Mouse (Mus musculus) midbrain, embryonic 11.5 days (tissue): ENCODE results near the gene Fastkd1. TPM values are rescaled to one million over a fixed set of nuclear protein-coding genes. Genes with fewer than 3 reads are reported as not detected.
A peak's percentile ranks its signal among the peaks of the same experiment; 100 is the strongest.

Experiments
- ATAC-seq: fragments of 200-750 bp; cut with Nextera tagmentation; 2 replicates; pipeline ENCODE4 v1.8.0; 2017; ENCODE audit warnings: moderate TSS enrichment, moderate library complexity; ENCODE audit not compliant: low FRiP score
- DNase-seq: peaks from one replicate; pipeline ENCODE4 v3.0.0; 2015; ENCODE audit warnings: low spot score; ENCODE audit errors: missing footprints
- H3K27ac ChIP-seq: fragments of 300-500 bp; sonication (generic); 2 replicates; pipeline ENCODE4 v1.5.1; 2014; ENCODE audit warnings: low read depth, low read length
- H3K27me3 ChIP-seq: fragments of 300-500 bp; sonication (generic); 2 replicates; pipeline ENCODE4 v1.6.1; 2014; ENCODE audit warnings: mild to moderate bottlenecking, low read length, moderate library complexity, mixed read lengths; ENCODE audit not compliant: control insufficient read depth, insufficient read depth
- H3K36me3 ChIP-seq: fragments of 300-500 bp; sonication (generic); 2 replicates; pipeline ENCODE4 v1.6.1; 2014; ENCODE audit warnings: mild to moderate bottlenecking, low read length, moderate library complexity, mixed read lengths; ENCODE audit not compliant: control insufficient read depth, insufficient read depth
- H3K4me1 ChIP-seq: fragments of 300-500 bp; sonication (generic); 2 replicates; pipeline ENCODE4 v1.6.1; 2014; ENCODE audit warnings: low read length; ENCODE audit not compliant: control insufficient read depth, insufficient read depth
- H3K4me2 ChIP-seq: fragments of 300-500 bp; sonication (generic); 2 replicates; pipeline ENCODE4 v1.6.1; 2014; ENCODE audit warnings: mild to moderate bottlenecking, moderate library complexity
- H3K4me3 ChIP-seq: fragments of 300-500 bp; sonication (generic); 2 replicates; pipeline ENCODE4 v1.5.1; 2014; ENCODE audit warnings: low read depth, low read length
- H3K9ac ChIP-seq: fragments of 300-500 bp; sonication (generic); 2 replicates; pipeline ENCODE4 v1.6.1; 2014; ENCODE audit warnings: low read length
- H3K9me3 ChIP-seq: fragments of 300-500 bp; sonication (generic); 2 replicates; pipeline ENCODE4 v1.6.1; 2016; ENCODE audit warnings: low read length; ENCODE audit not compliant: control insufficient read depth
- WGBS: fragments of 180-500 bp; shearing (Covaris S2); extraction: QIAGEN DNeasy Blood & Tissue Kit; methylation state at CpG from one replicate; pipeline ENCODE4 v1.1.7; 2014; 5-methylcytosine and 5-hydroxymethylcytosine counted together
- polyA plus RNA-seq: library from polyadenylated mRNA; unstranded; fragments of >200 nt; fragmentation: Nextera tagmentation; extraction: Ambion mirVana; gene quantifications from 2 replicates; pipeline ENCODE4 v1.2.1, GENCODE M21; 2014

The Fastkd1 gene
- polyA plus RNA-seq, 1 experiment from 2014 or later: 21.0 TPM

GRCm38 (mm10) chr2:69713626-69714014 lies 304 bp upstream of the Fastkd1 start:
- Histone ChIP-seq H3K4me1 (0 out of 2 replicates have a peak, but pooled peaks cover 4% of the 10 kb centered on the region), H3K4me2 (peak overlapping the region; percentile 74; the same call in 1 of the 2 replicates), H3K36me3 (0 out of 2 replicates have a peak, but pooled peaks cover 2% of the 10 kb centered on the region), H3K27me3 (no peaks in the 10 kb centered on the region), H3K4me3 (peak overlapping the region; percentile 59), H3K9ac (no peak overlapping the region), H3K9me3 (no peaks in the 10 kb centered on the region), H3K27ac (no peak overlapping the region)
- ATAC-seq (no peak), DNase-seq (peak; percentile 84)
- 38% methylated on average over 4 of the region's 4 CpGs for WGBS

- Histone ChIP-seq H3K27me3 (no peaks in the 10 kb centered on the region), H3K4me1 (0 out of 2 replicates have a peak, but pooled peaks cover 4% of the 10 kb centered on the region), H3K36me3 (0 out of 2 replicates have a peak, but pooled peaks cover 2% of the 10 kb centered on the region), H3K9me3 (no peaks in the 10 kb centered on the region), H3K4me3 (no peak overlapping the region), H3K4me2 (no peak overlapping the region), H3K27ac (no peak overlapping the region), H3K9ac (no peak overlapping the region)
- DNase-seq: no peak
- no peak for ATAC-seq
- WGBS: 92% methylated on average over 14 of the region's 14 CpGs
Observed at GRCm38 (mm10) chr2:69712171-69712570, 1.1 kb downstream of the Fastkd1 start.

- Histone ChIP-seq H3K9ac (no peak overlapping the region), H3K9me3 (no peaks in the 10 kb centered on the region), H3K27me3 (no peaks in the 10 kb centered on the region), H3K27ac (no peak overlapping the region), H3K4me2 (no peak overlapping the region), H3K36me3 (peaks cover 13% of the 10 kb centered on the region), H3K4me3 (no peak overlapping the region), H3K4me1 (no peaks in the 10 kb centered on the region)
- DNase-seq (no peak), ATAC-seq (no peak)
- 93% methylated on average over 8 of the region's 8 CpGs for WGBS
Observed at GRCm38 (mm10) chr2:69700446-69700845, 12.9 kb downstream of the Fastkd1 start.

GRCm38 (mm10) chr2:69693501-69693900 lies 19.8 kb downstream of the Fastkd1 start:
- Histone ChIP-seq H3K27ac (no peak overlapping the region), H3K9ac (no peak overlapping the region), H3K9me3 (no peaks in the 10 kb centered on the region), H3K36me3 (peaks cover 6% of the 10 kb centered on the region), H3K4me1 (no peaks in the 10 kb centered on the region), H3K4me3 (no peak overlapping the region), H3K4me2 (no peak overlapping the region), H3K27me3 (no peaks in the 10 kb centered on the region)
- WGBS: 95% methylated on average over 11 of the region's 11 CpGs
- ATAC-seq (no peak), DNase-seq (no peak)

- Histone ChIP-seq H3K9ac (no peak overlapping the region), H3K4me3 (no peak overlapping the region), H3K4me1 (no peaks in the 10 kb centered on the region), H3K9me3 (no peaks in the 10 kb centered on the region), H3K36me3 (peaks cover 6% of the 10 kb centered on the region), H3K4me2 (no peak overlapping the region), H3K27me3 (no peaks in the 10 kb centered on the region; the same call in 1 of the 2 replicates), H3K27ac (no peak overlapping the region)
- ATAC-seq (no peak), DNase-seq (no peak)
- WGBS: 89% methylated on average over 6 of the region's 6 CpGs
Observed at GRCm38 (mm10) chr2:69690843-69691242, 22.5 kb downstream of the Fastkd1 start.

GRCm38 (mm10) chr2:69690214-69690613 lies 23.1 kb downstream of the Fastkd1 start:
- H3K9ac ChIP-seq: no peak overlapping the region
- H3K4me3 ChIP-seq: no peak overlapping the region
- H3K4me1 ChIP-seq: no peaks in the 10 kb centered on the region
- no peak overlapping the region for H3K27ac ChIP-seq
- WGBS: 93% methylated on average over 3 of the region's 3 CpGs
- peaks cover 6% of the 10 kb centered on the region for H3K36me3 ChIP-seq
- no peaks in the 10 kb centered on the region for H3K9me3 ChIP-seq
- DNase-seq: no peak
- no peak overlapping the region for H3K4me2 ChIP-seq
- ATAC-seq: no peak
- peaks cover under 1% of the 10 kb centered on the region; the same call in 1 of the 2 replicates for H3K27me3 ChIP-seq

GRCm38 (mm10) chr2:69684488-69684887 lies 28.8 kb downstream of the Fastkd1 start:
- no peak for ATAC-seq
- H3K27me3 ChIP-seq: peaks cover 8% of the 10 kb centered on the region; the same call in 1 of the 2 replicates

GRCm38 (mm10) chr2:69683036-69683805 lies 30.1 kb downstream of the Fastkd1 start:
- WGBS: 15% methylated on average over 13 of the region's 13 CpGs
- peak overlapping the region; percentile 10; the same call in 1 of the 2 replicates for H3K4me2 ChIP-seq
- ATAC-seq (peak; percentile 85), DNase-seq (peak; percentile 95)
- no peak overlapping the region for H3K9ac ChIP-seq
- H3K9me3 ChIP-seq: no peaks in the 10 kb centered on the region
- H3K4me1 ChIP-seq: peaks cover 11% of the 10 kb centered on the region
- H3K27ac ChIP-seq: no peak overlapping the region
- H3K36me3 ChIP-seq: no peaks in the 10 kb centered on the region
- peaks cover 8% of the 10 kb centered on the region; the same call in 1 of the 2 replicates for H3K27me3 ChIP-seq
- H3K4me3 ChIP-seq: no peak overlapping the region

More at GRCm38 (mm10) chr2:69684488-69684887, 28.8 kb downstream of the Fastkd1 start:
- Histone ChIP-seq H3K4me3 (no peak overlapping the region), H3K36me3 (peaks cover 4% of the 10 kb centered on the region; the same call in 1 of the 2 replicates), H3K27ac (no peak overlapping the region), H3K4me2 (no peak overlapping the region), H3K9ac (no peak overlapping the region), H3K9me3 (no peaks in the 10 kb centered on the region), H3K4me1 (peaks cover 11% of the 10 kb centered on the region)
- DNase-seq: no peak
- WGBS: 93% methylated on average over 3 of the region's 3 CpGs

- no peaks in the 10 kb centered on the region for H3K36me3 ChIP-seq
Observed at GRCm38 (mm10) chr2:69681931-69682330, 31.4 kb downstream of the Fastkd1 start.

More at GRCm38 (mm10) chr2:69681931-69682330, 31.4 kb downstream of the Fastkd1 start:
- Histone ChIP-seq H3K4me2 (no peak overlapping the region), H3K27ac (no peak overlapping the region), H3K9me3 (no peaks in the 10 kb centered on the region), H3K27me3 (peaks cover 8% of the 10 kb centered on the region; the same call in 1 of the 2 replicates), H3K9ac (no peak overlapping the region), H3K4me3 (no peak overlapping the region), H3K4me1 (peaks cover 11% of the 10 kb centered on the region)
- DNase-seq: no peak
- ATAC-seq: no peak
- WGBS: 84% methylated on average over 4 of the region's 4 CpGs
